Mouse (Mus musculus): ENCODE measurements at regions not wholly inside any gene's neighbourhood (a gene's known extent, or its start where the extent isn't known, plus 50 kb on each side); places are given as distances from the start of the nearest gene placed in this dataset.

GRCm38 (mm10) chr13:70193270-70193669, 391.1 kb downstream of the Med10 start:
- Histone ChIP-seq H3K27ac (ENCODE audit: control insufficient read depth, insufficient read depth, low read depth, low read length) (no peak overlapping the region), H3K4me1 (ENCODE audit: control insufficient read depth, insufficient read depth, low read length) (peaks cover 2% of the 10 kb centered on the region; the same call in 1 of the 2 replicates), H3K36me3 (ENCODE audit: control insufficient read depth, insufficient read depth, low read length) (no peaks in the 10 kb centered on the region), H3K4me3 (ENCODE audit: control insufficient read depth, low read depth, low read length) (no peak overlapping the region), H3K27me3 (ENCODE audit: control insufficient read depth, insufficient read depth, low read length) (no peaks in the 10 kb centered on the region)
- TF ChIP-seq POLR2A (IDR thresholded peaks at IDR 0.05; ENCODE audit: control insufficient read depth, low read depth, low read length): no peak
- no peak for TF ChIP-seq CTCF (IDR thresholded peaks at IDR 0.05; ENCODE audit: control insufficient read depth, insufficient read depth, insufficient replicate concordance, low read depth, low read length)

- H3K36me3 ChIP-seq (ENCODE audit: control insufficient read depth, insufficient read depth, low read length): no peaks in the 10 kb centered on the region
- H3K27me3 ChIP-seq (ENCODE audit: control insufficient read depth, insufficient read depth, low read length): no peaks in the 10 kb centered on the region
- no peak overlapping the region for H3K27ac ChIP-seq (ENCODE audit: control insufficient read depth, insufficient read depth, low read depth, low read length)
- H3K4me3 ChIP-seq (ENCODE audit: control insufficient read depth, low read depth, low read length): no peak overlapping the region
- TF ChIP-seq CTCF (IDR thresholded peaks at IDR 0.05; ENCODE audit: control insufficient read depth, insufficient read depth, insufficient replicate concordance, low read depth, low read length) (no peak), POLR2A (IDR thresholded peaks at IDR 0.05; ENCODE audit: control insufficient read depth, low read depth, low read length) (no peak)
- peaks cover 2% of the 10 kb centered on the region; the same call in 1 of the 2 replicates for H3K4me1 ChIP-seq (ENCODE audit: control insufficient read depth, insufficient read depth, low read length)
Measured at GRCm38 (mm10) chr13:70195854-70196253, 393.7 kb downstream of the Med10 start.

- Histone ChIP-seq H3K36me3 (ENCODE audit: control insufficient read depth, insufficient read depth, low read length) (no peaks in the 10 kb centered on the region), H3K27me3 (ENCODE audit: control insufficient read depth, insufficient read depth, low read length) (no peaks in the 10 kb centered on the region), H3K4me3 (ENCODE audit: control insufficient read depth, low read depth, low read length) (no peak overlapping the region), H3K27ac (ENCODE audit: control insufficient read depth, insufficient read depth, low read depth, low read length) (no peak overlapping the region), H3K4me1 (ENCODE audit: control insufficient read depth, insufficient read depth, low read length) (no peaks in the 10 kb centered on the region)
- TF ChIP-seq POLR2A (IDR thresholded peaks at IDR 0.05; ENCODE audit: control insufficient read depth, low read depth, low read length): no peak
- TF ChIP-seq CTCF (IDR thresholded peaks at IDR 0.05; ENCODE audit: control insufficient read depth, insufficient read depth, insufficient replicate concordance, low read depth, low read length): no peak
Measured at GRCm38 (mm10) chr13:70198638-70199037, 396.4 kb downstream of the Med10 start.

DNA sequence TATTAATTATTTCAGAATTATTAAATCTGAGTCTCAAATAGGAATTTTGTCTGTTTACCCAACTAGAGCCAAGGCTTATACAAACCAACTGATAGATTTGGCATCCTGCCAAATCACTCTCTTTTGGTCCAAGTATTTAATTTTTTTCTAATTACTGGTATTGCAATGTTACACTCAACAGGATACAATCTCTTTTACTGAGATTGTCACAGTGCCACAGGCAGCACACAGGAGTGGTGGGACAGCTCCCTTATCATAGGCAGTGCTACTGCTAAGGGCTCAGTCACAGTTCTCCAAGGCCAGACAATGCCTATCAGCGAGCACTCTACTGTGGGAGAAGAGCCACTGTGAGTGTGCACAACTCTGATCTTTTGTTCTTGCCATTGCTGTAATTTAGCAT, 396.9 kb downstream of the Med10 start:
- H3K27ac ChIP-seq (ENCODE audit: control insufficient read depth, insufficient read depth, low read depth, low read length): no peak overlapping the region
- no peak overlapping the region for H3K4me3 ChIP-seq (ENCODE audit: control insufficient read depth, low read depth, low read length)
- no peaks in the 10 kb centered on the region for H3K27me3 ChIP-seq (ENCODE audit: control insufficient read depth, insufficient read depth, low read length)
- no peaks in the 10 kb centered on the region for H3K4me1 ChIP-seq (ENCODE audit: control insufficient read depth, insufficient read depth, low read length)
- H3K36me3 ChIP-seq (ENCODE audit: control insufficient read depth, insufficient read depth, low read length): no peaks in the 10 kb centered on the region
- TF ChIP-seq POLR2A (IDR thresholded peaks at IDR 0.05; ENCODE audit: control insufficient read depth, low read depth, low read length): no peak
- TF ChIP-seq CTCF (IDR thresholded peaks at IDR 0.05; ENCODE audit: control insufficient read depth, insufficient read depth, insufficient replicate concordance, low read depth, low read length): no peak

- Histone ChIP-seq H3K4me1 (ENCODE audit: control insufficient read depth, insufficient read depth, low read length) (no peaks in the 10 kb centered on the region), H3K27ac (ENCODE audit: control insufficient read depth, insufficient read depth, low read depth, low read length) (no peak overlapping the region), H3K27me3 (ENCODE audit: control insufficient read depth, insufficient read depth, low read length) (no peaks in the 10 kb centered on the region), H3K36me3 (ENCODE audit: control insufficient read depth, insufficient read depth, low read length) (no peaks in the 10 kb centered on the region), H3K4me3 (ENCODE audit: control insufficient read depth, low read depth, low read length) (no peak overlapping the region)
- TF ChIP-seq POLR2A (IDR thresholded peaks at IDR 0.05; ENCODE audit: control insufficient read depth, low read depth, low read length): no peak
- TF ChIP-seq CTCF (IDR thresholded peaks at IDR 0.05; ENCODE audit: control insufficient read depth, insufficient read depth, insufficient replicate concordance, low read depth, low read length): no peak
Measured at GRCm38 (mm10) chr13:70205334-70205733, 403.1 kb downstream of the Med10 start.

DNA sequence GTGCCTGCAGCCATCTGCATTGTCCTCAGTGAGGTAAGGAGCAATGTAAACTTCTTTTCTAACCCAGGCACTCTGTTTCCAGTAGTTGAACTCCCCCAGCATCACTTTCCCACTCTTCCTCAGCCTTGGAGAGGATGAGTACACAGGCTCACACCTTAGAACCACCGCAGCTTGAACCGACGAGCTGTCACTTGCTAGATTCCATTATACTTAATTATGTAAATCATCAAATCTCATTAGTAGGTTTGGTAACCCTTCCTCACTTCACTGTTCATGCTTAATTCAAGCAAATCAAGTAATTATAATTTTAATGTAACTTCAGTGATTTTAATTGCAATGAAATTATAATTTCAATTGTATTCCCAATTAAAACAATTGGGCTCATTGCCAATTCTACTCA, 408.0 kb downstream of the Med10 start:
- no peaks in the 10 kb centered on the region for H3K4me1 ChIP-seq (ENCODE audit: control insufficient read depth, insufficient read depth, low read length)
- no peaks in the 10 kb centered on the region for H3K36me3 ChIP-seq (ENCODE audit: control insufficient read depth, insufficient read depth, low read length)
- TF ChIP-seq CTCF (IDR thresholded peaks at IDR 0.05; ENCODE audit: control insufficient read depth, insufficient read depth, insufficient replicate concordance, low read depth, low read length): no peak
- no peak for TF ChIP-seq POLR2A (IDR thresholded peaks at IDR 0.05; ENCODE audit: control insufficient read depth, low read depth, low read length)
- no peak overlapping the region for H3K27ac ChIP-seq (ENCODE audit: control insufficient read depth, insufficient read depth, low read depth, low read length)
- H3K4me3 ChIP-seq (ENCODE audit: control insufficient read depth, low read depth, low read length): no peak overlapping the region
- H3K27me3 ChIP-seq (ENCODE audit: control insufficient read depth, insufficient read depth, low read length): no peaks in the 10 kb centered on the region

DNA sequence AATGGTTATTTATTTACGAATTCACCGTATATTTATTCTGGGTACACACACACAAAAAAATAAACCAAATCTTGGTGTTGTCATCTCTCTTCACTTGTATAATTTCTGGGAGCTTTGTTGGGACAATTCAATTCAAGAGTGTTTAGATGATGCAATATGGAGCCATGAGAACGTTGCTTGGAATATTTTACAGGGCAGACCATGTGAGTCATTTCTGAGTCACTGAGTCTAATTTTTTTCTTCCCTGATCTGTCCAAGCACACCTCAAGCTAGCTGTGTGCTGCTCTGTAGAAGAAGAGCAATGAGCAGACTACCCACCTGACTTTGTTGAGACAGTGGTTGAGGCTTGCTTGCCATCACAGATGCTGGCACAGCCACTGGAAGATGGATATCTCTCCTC, 410.8 kb downstream of the Med10 start:
- H3K27ac ChIP-seq (ENCODE audit: control insufficient read depth, insufficient read depth, low read depth, low read length): no peak overlapping the region
- no peaks in the 10 kb centered on the region for H3K4me1 ChIP-seq (ENCODE audit: control insufficient read depth, insufficient read depth, low read length)
- no peak overlapping the region for H3K4me3 ChIP-seq (ENCODE audit: control insufficient read depth, low read depth, low read length)
- no peaks in the 10 kb centered on the region for H3K27me3 ChIP-seq (ENCODE audit: control insufficient read depth, insufficient read depth, low read length)
- TF ChIP-seq CTCF (IDR thresholded peaks at IDR 0.05; ENCODE audit: control insufficient read depth, insufficient read depth, insufficient replicate concordance, low read depth, low read length) (no peak), POLR2A (IDR thresholded peaks at IDR 0.05; ENCODE audit: control insufficient read depth, low read depth, low read length) (no peak)
- H3K36me3 ChIP-seq (ENCODE audit: control insufficient read depth, insufficient read depth, low read length): no peaks in the 10 kb centered on the region

DNA sequence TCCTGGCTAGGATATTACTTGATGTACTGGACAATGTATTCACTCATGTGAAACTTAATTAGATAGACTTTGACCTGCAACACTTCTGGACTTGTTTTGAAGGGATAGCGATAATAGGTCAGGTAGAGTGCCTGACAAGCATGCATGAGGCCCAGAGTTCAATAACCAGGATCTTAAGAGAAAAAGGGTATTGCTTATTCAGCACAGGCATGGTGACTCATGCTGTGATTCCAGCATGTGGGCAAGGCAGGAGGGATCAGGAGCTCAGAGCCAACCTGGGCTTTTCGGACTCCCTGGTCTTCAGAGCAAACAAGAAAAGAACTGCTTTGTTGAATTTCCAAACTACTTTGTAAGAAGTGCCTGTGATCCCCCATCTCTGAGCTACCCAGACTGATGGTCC, 411.4 kb downstream of the Med10 start:
- no peak overlapping the region for H3K27ac ChIP-seq (ENCODE audit: control insufficient read depth, insufficient read depth, low read depth, low read length)
- no peaks in the 10 kb centered on the region for H3K4me1 ChIP-seq (ENCODE audit: control insufficient read depth, insufficient read depth, low read length)
- H3K27me3 ChIP-seq (ENCODE audit: control insufficient read depth, insufficient read depth, low read length): no peaks in the 10 kb centered on the region

More for the DNA sequence above, 411.4 kb downstream of the Med10 start:
- Histone ChIP-seq H3K4me3 (ENCODE audit: control insufficient read depth, low read depth, low read length) (no peak overlapping the region), H3K36me3 (ENCODE audit: control insufficient read depth, insufficient read depth, low read length) (no peaks in the 10 kb centered on the region)
- TF ChIP-seq CTCF (IDR thresholded peaks at IDR 0.05; ENCODE audit: control insufficient read depth, insufficient read depth, insufficient replicate concordance, low read depth, low read length): no peak
- TF ChIP-seq POLR2A (IDR thresholded peaks at IDR 0.05; ENCODE audit: control insufficient read depth, low read depth, low read length): no peak
